Mouse (Mus musculus): ENCODE measurements around the gene Ppara. TPM values are rescaled to one million over a fixed set of nuclear protein-coding genes. Genes with fewer than 3 reads are reported as not detected.

Ppara gene
- polyA plus RNA-seq, 1 experiment from 2014 or later, result 2.9 TPM

DNA sequence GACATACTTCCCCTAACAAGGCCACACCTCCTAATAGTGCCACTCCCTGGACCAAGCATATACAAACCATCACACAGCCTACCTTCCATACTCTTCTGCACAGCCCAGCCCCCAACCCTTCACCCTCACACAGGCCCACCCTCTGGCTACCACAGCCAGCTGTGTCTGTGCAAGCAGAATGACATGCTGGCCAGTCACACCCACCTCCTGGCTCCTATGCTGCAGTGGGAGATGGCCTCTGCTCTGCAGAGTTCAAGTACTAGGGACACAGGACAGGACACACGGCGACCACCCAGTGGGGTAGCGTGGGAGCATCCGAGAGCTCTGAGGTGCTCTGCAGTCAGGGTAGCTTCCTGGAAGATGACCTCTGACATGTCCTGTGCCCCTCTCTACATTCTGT, 25.9 kb upstream of the Ppara start:
- Histone ChIP-seq H3K9ac (ENCODE audit: low read depth, low read length) (no peak overlapping the region), H3K9me3 (ENCODE audit: control insufficient read depth, low read length) (no peaks in the 10 kb centered on the region), H3K36me3 (ENCODE audit: control insufficient read depth, insufficient read depth, low read length) (peaks cover 21% of the 10 kb centered on the region; the same call in 1 of the 2 replicates), H3K4me1 (ENCODE audit: control insufficient read depth, insufficient read depth, low read depth, low read length) (peaks cover 13% of the 10 kb centered on the region), H3K27ac (ENCODE audit: low read depth, low read length) (peak overlapping the region; percentile 45), H3K27me3 (replicated peaks; ENCODE audit: control insufficient read depth, insufficient read depth, low read length) (no peaks in the 10 kb centered on the region), H3K4me3 (ENCODE audit: low read length) (no peak overlapping the region), H3K4me2 (ENCODE audit: low read length) (no peak overlapping the region)
- peak; percentile 31 for ATAC-seq
- WGBS, result 85% methylated on average over 4 of the region's 4 CpGs

- H3K27me3 ChIP-seq (replicated peaks; ENCODE audit: control insufficient read depth, insufficient read depth, low read length), result no peaks in the 10 kb centered on the region
- H3K9me3 ChIP-seq (ENCODE audit: control insufficient read depth, low read length), result no peaks in the 10 kb centered on the region
- H3K9ac ChIP-seq (ENCODE audit: low read depth, low read length), result peak overlapping the region; percentile 25; the same call in 1 of the 2 replicates
- peak overlapping the region; percentile 45 for H3K27ac ChIP-seq (ENCODE audit: low read depth, low read length)
- no peak overlapping the region for H3K4me2 ChIP-seq (ENCODE audit: low read length)
- H3K36me3 ChIP-seq (ENCODE audit: control insufficient read depth, insufficient read depth, low read length), result peaks cover 18% of the 10 kb centered on the region; the same call in 1 of the 2 replicates
- WGBS, result 42% methylated on average over 10 of the region's 10 CpGs
- peak; percentile 21 for ATAC-seq
- H3K4me3 ChIP-seq (ENCODE audit: low read length), result no peak overlapping the region
- H3K4me1 ChIP-seq (ENCODE audit: control insufficient read depth, insufficient read depth, low read depth, low read length), result peaks cover 13% of the 10 kb centered on the region
Observed at GRCm38 (mm10) chr15:85709268-85709973, 25.4 kb upstream of the Ppara start.

DNA sequence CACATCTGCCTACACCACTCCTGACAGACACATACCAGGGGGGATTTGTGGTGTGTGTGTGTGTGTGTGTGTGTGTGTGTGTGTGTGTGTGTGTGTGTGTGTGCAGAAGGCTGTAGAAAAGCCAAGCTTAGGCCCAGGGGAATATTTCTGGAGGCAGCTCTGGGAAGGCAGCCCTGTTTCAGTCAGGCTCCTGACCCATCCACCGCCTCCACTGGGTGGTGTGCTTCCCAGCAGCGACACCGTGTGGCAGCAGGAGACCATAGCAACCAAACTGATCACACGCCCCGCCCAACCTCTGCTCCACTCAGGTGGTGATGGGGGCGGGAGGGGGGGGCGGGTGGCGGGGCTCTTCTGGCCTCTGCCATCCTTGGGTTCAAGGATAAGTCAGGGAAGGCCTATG, 24.6 kb upstream of the Ppara start:
- Histone ChIP-seq H3K27me3 (replicated peaks; ENCODE audit: control insufficient read depth, insufficient read depth, low read length) (no peaks in the 10 kb centered on the region; the same call in 1 of the 2 replicates), H3K4me2 (ENCODE audit: low read length) (peak overlapping the region; percentile 19; the same call in 1 of the 2 replicates), H3K4me1 (ENCODE audit: control insufficient read depth, insufficient read depth, low read depth, low read length) (peaks cover 13% of the 10 kb centered on the region), H3K9ac (ENCODE audit: low read depth, low read length) (peak overlapping the region; percentile 51), H3K4me3 (ENCODE audit: low read length) (no peak overlapping the region), H3K36me3 (ENCODE audit: control insufficient read depth, insufficient read depth, low read length) (peaks cover 12% of the 10 kb centered on the region; the same call in 1 of the 2 replicates), H3K27ac (ENCODE audit: low read depth, low read length) (peak overlapping the region; percentile 45), H3K9me3 (ENCODE audit: control insufficient read depth, low read length) (no peaks in the 10 kb centered on the region)
- 0% methylated on average over 3 of the region's 8 CpGs for WGBS
- ATAC-seq, result peak; percentile 66

- Histone ChIP-seq H3K27ac (ENCODE audit: low read depth, low read length) (no peak overlapping the region), H3K4me1 (ENCODE audit: control insufficient read depth, insufficient read depth, low read depth, low read length) (peaks cover 13% of the 10 kb centered on the region), H3K4me3 (ENCODE audit: low read length) (no peak overlapping the region), H3K9me3 (ENCODE audit: control insufficient read depth, low read length) (no peaks in the 10 kb centered on the region), H3K4me2 (ENCODE audit: low read length) (peak overlapping the region; percentile 19; the same call in 1 of the 2 replicates), H3K9ac (ENCODE audit: low read depth, low read length) (peak overlapping the region; percentile 51), H3K36me3 (ENCODE audit: control insufficient read depth, insufficient read depth, low read length) (peaks cover 10% of the 10 kb centered on the region; the same call in 1 of the 2 replicates), H3K27me3 (replicated peaks; ENCODE audit: control insufficient read depth, insufficient read depth, low read length) (no peaks in the 10 kb centered on the region; the same call in 1 of the 2 replicates)
- 73% methylated on average over 17 of the region's 17 CpGs for WGBS
- no peak for ATAC-seq
Observed at GRCm38 (mm10) chr15:85710641-85711580, 23.9 kb upstream of the Ppara start.

GRCm38 (mm10) chr15:85712565-85713168, 22.1 kb upstream of the Ppara start:
- ATAC-seq, result no peak
- H3K4me1 ChIP-seq (ENCODE audit: control insufficient read depth, insufficient read depth, low read depth, low read length), result peaks cover 13% of the 10 kb centered on the region
- 36% methylated on average over 5 of the region's 5 CpGs for WGBS
- no peak overlapping the region for H3K27ac ChIP-seq (ENCODE audit: low read depth, low read length)
- no peaks in the 10 kb centered on the region for H3K9me3 ChIP-seq (ENCODE audit: control insufficient read depth, low read length)
- H3K9ac ChIP-seq (ENCODE audit: low read depth, low read length), result no peak overlapping the region
- H3K27me3 ChIP-seq (replicated peaks; ENCODE audit: control insufficient read depth, insufficient read depth, low read length), result no peaks in the 10 kb centered on the region; the same call in 1 of the 2 replicates
- H3K4me3 ChIP-seq (ENCODE audit: low read length), result no peak overlapping the region
- H3K4me2 ChIP-seq (ENCODE audit: low read length), result no peak overlapping the region
- no peaks in the 10 kb centered on the region for H3K36me3 ChIP-seq (ENCODE audit: control insufficient read depth, insufficient read depth, low read length)

GRCm38 (mm10) chr15:85713417-85713816, 21.4 kb upstream of the Ppara start:
- ATAC-seq, result no peak

DNA sequence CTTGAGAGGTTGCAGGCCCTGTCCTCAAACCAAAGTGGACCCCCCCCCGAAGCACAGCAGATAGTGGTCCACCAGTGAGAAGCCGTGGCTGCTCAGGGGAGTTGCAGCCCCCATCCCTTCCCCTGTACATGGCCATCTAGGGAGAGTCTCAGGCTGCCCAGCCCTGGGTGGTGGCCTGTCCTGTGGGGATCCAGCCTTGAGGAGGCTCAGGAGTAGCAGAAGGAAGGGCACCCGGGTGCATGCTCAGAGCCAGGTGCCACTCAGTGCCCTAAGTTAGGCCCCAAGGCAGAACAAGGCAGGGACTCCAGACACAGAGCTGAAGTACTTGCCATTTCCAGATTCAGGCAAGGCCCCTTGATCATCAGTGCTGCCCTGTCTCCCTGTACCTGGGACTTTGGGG, 19.7 kb upstream of the Ppara start:
- peaks cover 4% of the 10 kb centered on the region; the same call in 1 of the 2 replicates for H3K4me1 ChIP-seq (ENCODE audit: control insufficient read depth, insufficient read depth, low read depth, low read length)
- H3K36me3 ChIP-seq (ENCODE audit: control insufficient read depth, insufficient read depth, low read length), result no peaks in the 10 kb centered on the region
- H3K4me2 ChIP-seq (ENCODE audit: low read length), result no peak overlapping the region
- H3K27ac ChIP-seq (ENCODE audit: low read depth, low read length), result no peak overlapping the region
- no peak for ATAC-seq
- H3K9ac ChIP-seq (ENCODE audit: low read depth, low read length), result no peak overlapping the region
- no peaks in the 10 kb centered on the region for H3K9me3 ChIP-seq (ENCODE audit: control insufficient read depth, low read length)
- H3K27me3 ChIP-seq (replicated peaks; ENCODE audit: control insufficient read depth, insufficient read depth, low read length), result no peaks in the 10 kb centered on the region; the same call in 1 of the 2 replicates
- WGBS, result 85% methylated on average over 3 of the region's 3 CpGs
- H3K4me3 ChIP-seq (ENCODE audit: low read length), result no peak overlapping the region

More at GRCm38 (mm10) chr15:85713417-85713816, 21.4 kb upstream of the Ppara start:
- Histone ChIP-seq H3K4me2 (ENCODE audit: low read length) (no peak overlapping the region), H3K27ac (ENCODE audit: low read depth, low read length) (no peak overlapping the region), H3K27me3 (replicated peaks; ENCODE audit: control insufficient read depth, insufficient read depth, low read length) (no peaks in the 10 kb centered on the region; the same call in 1 of the 2 replicates), H3K9ac (ENCODE audit: low read depth, low read length) (no peak overlapping the region), H3K4me3 (ENCODE audit: low read length) (no peak overlapping the region), H3K4me1 (ENCODE audit: control insufficient read depth, insufficient read depth, low read depth, low read length) (peaks cover 13% of the 10 kb centered on the region), H3K36me3 (ENCODE audit: control insufficient read depth, insufficient read depth, low read length) (no peaks in the 10 kb centered on the region), H3K9me3 (ENCODE audit: control insufficient read depth, low read length) (no peaks in the 10 kb centered on the region)
- 90% methylated on average over 9 of the region's 9 CpGs for WGBS

GRCm38 (mm10) chr15:85716045-85716444, 18.7 kb upstream of the Ppara start:
- H3K27me3 ChIP-seq (replicated peaks; ENCODE audit: control insufficient read depth, insufficient read depth, low read length), result no peaks in the 10 kb centered on the region; the same call in 1 of the 2 replicates
- H3K9ac ChIP-seq (ENCODE audit: low read depth, low read length), result no peak overlapping the region
- no peaks in the 10 kb centered on the region for H3K4me1 ChIP-seq (ENCODE audit: control insufficient read depth, insufficient read depth, low read depth, low read length)
- ATAC-seq, result peak; percentile 50; the same call in 1 of the 2 replicates
- WGBS, result 7% methylated on average over 7 of the region's 7 CpGs
- H3K4me3 ChIP-seq (ENCODE audit: low read length), result no peak overlapping the region
- no peaks in the 10 kb centered on the region for H3K36me3 ChIP-seq (ENCODE audit: control insufficient read depth, insufficient read depth, low read length)
- no peak overlapping the region for H3K4me2 ChIP-seq (ENCODE audit: low read length)
- no peak overlapping the region for H3K27ac ChIP-seq (ENCODE audit: low read depth, low read length)
- no peaks in the 10 kb centered on the region for H3K9me3 ChIP-seq (ENCODE audit: control insufficient read depth, low read length)
